Mouse (Mus musculus): ENCODE data around the gene Chaf1a.

DNA sequence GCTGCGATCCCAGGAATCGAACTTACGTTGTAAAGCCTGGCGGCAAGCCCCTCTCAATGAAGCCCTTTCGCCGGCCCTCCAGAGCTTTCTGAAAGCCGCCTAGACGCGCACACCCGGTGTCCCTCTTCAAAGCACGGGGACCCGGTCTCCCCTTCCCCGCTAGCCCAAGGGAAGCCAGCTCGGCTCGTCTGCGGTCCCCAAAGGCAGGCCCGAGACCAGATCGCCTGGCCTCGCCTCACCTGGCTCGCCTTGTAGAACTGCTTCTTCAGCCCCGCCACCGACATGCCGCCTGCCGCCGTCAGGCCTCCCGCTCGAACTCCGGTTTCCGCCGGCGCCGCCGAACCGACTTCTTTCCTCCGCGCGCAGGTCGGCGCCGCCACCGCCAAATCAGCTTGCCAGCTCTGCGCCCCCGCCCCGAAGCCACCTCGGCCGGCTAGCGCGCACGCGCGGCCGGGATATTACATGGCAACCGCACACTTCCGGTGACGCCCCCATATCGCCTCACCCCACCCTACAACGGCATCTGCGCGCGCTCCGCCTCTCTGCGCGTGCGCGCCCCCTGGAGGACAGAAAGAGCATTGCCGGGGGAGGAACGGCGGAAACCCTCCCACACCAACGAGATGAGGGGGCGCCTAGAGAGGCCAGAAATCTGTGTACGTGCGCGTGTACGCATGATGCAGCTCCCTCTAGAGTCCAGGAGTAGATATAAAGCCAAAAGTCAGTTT, 3.9 kb upstream of the Chaf1a start, which contains the start of gene Sh3gl1:
- TF ChIP-seq CTCF (IDR thresholded peaks at IDR 0.05; ENCODE audit: control insufficient read depth, insufficient read depth, insufficient read length) (peak; percentile 97), MYOD1 (IDR thresholded peaks at IDR 0.05; ENCODE audit: control insufficient read depth, insufficient read length, low read depth) (no peak)

Measured in C2C12 (cell line).